Mouse (Mus musculus) liver, postnatal 0 days (tissue): ENCODE results near the gene Pigt. TPM values are rescaled to one million over a fixed set of nuclear protein-coding genes. Genes with fewer than 3 reads are reported as not detected.

ENCODE experiments used
- ATAC-seq: fragments of 200-750 bp; cut with Nextera tagmentation; 2 replicates; pipeline ENCODE4 v1.8.0; 2017; ENCODE audit warnings: mild to moderate bottlenecking, moderate library complexity
- DNase-seq: peaks from one replicate; pipeline ENCODE4 v3.0.0-alpha.2; 2016
- H3K27ac ChIP-seq: fragments of 300-500 bp; sonication (generic); 2 replicates; pipeline ENCODE4 v1.5.1; 2014; ENCODE audit warnings: antibody characterized with exemption, moderate library complexity, mild to moderate bottlenecking, low read depth
- H3K27me3 ChIP-seq: fragments of 300-500 bp; sonication (generic); 2 replicates; pipeline ENCODE4 v1.6.1; 2014; ENCODE audit warnings: low read length, control low read depth, mixed read lengths; ENCODE audit not compliant: insufficient read depth
- H3K36me3 ChIP-seq: fragments of 300-500 bp; sonication (generic); replicated peaks from 2 replicates; pipeline ENCODE4 v1.6.1; 2014; ENCODE audit warnings: mild to moderate bottlenecking, control low read depth, low read length, moderate library complexity, mixed read lengths; ENCODE audit not compliant: insufficient read depth
- H3K4me1 ChIP-seq: fragments of 300-500 bp; sonication (generic); 2 replicates; pipeline ENCODE4 v1.6.1; 2014; ENCODE audit warnings: antibody characterized with exemption, mild to moderate bottlenecking, control low read depth; ENCODE audit not compliant: insufficient read depth
- H3K4me2 ChIP-seq: fragments of 300-500 bp; sonication (generic); 2 replicates; pipeline ENCODE4 v1.6.1; 2014; ENCODE audit warnings: low read depth, mild to moderate bottlenecking, low read length, moderate library complexity, mixed read lengths
- H3K4me3 ChIP-seq: fragments of 300-500 bp; sonication (generic); 2 replicates; pipeline ENCODE4 v1.5.1; 2014; ENCODE audit warnings: low read depth, low read length
- H3K9ac ChIP-seq: fragments of 300-500 bp; sonication (generic); replicated peaks from 2 replicates; pipeline ENCODE4 v1.6.1; 2014; ENCODE audit warnings: mild to moderate bottlenecking, moderate library complexity
- H3K9me3 ChIP-seq: fragments of 300-500 bp; sonication (generic); 2 replicates; pipeline ENCODE4 v1.6.1; 2016; ENCODE audit warnings: mild to moderate bottlenecking, control low read depth, low read length, mixed read lengths
- CTCF ChIP-seq: sonication (generic); IDR thresholded peaks from 2 replicates; pipeline ENCODE4 v1.5.1; 2016; ENCODE audit warnings: antibody characterized with exemption, low read depth
- EP300 ChIP-seq: IDR thresholded peaks from 2 replicates; pipeline ENCODE4 v1.6.1; 2016; ENCODE audit warnings: antibody characterized with exemption, low read depth, mild to moderate bottlenecking
- WGBS: fragments of 180-500 bp; shearing (Covaris S2); extraction: QIAGEN DNeasy Blood & Tissue Kit; methylation state at CpG from one replicate; pipeline ENCODE4 v1.1.7; 2014; ENCODE audit not compliant: insufficient replicate concordance; 5-methylcytosine and 5-hydroxymethylcytosine counted together
- polyA plus RNA-seq: library from polyadenylated mRNA; unstranded; fragments of >200 nt; fragmentation: Nextera tagmentation; extraction: Ambion mirVana; gene quantifications from 2 replicates; pipeline ENCODE4 v1.2.1, GENCODE M21; 2015

Gene Pigt
- polyA plus RNA-seq, 1 experiment from 2014 or later, result 24.3 TPM

GRCm38 (mm10) chr2:164540652-164541427, 43.5 kb downstream of the Pigt start:
- 18% methylated on average over 8 of the region's 8 CpGs for WGBS

DNA sequence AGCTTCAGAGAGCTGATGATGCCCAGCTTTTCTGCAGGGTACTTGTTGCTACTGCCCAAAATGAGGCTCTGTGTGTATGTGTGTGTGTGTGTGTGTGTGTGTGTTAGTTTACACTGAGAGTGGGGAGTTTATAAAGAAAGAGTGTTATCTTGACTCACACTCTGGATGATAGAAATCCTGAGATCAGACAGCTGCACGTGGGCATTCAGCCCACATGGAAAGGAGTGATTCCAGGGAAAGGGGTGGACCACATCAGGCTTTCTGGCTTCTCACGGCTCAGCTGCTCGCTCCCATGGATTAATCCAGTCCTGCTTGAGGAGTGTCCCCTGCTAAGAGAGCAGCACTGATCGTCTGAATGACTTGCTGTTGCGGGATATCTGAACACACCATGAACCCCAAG, 44.8 kb downstream of the Pigt start:
- no peak for ATAC-seq
- Histone ChIP-seq H3K9ac (no peak overlapping the region), H3K27ac (no peak overlapping the region), H3K4me2 (no peak overlapping the region), H3K9me3 (no peaks in the 10 kb centered on the region), H3K36me3 (no peaks in the 10 kb centered on the region), H3K4me1 (no peaks in the 10 kb centered on the region), H3K27me3 (no peaks in the 10 kb centered on the region), H3K4me3 (no peak overlapping the region)
- TF ChIP-seq CTCF (no peak), EP300 (no peak)
- no peak for DNase-seq
- WGBS, result 74% methylated on average over 5 of the region's 5 CpGs

More at GRCm38 (mm10) chr2:164540652-164541427, 43.5 kb downstream of the Pigt start:
- Histone ChIP-seq H3K36me3 (no peaks in the 10 kb centered on the region), H3K4me3 (no peak overlapping the region), H3K9me3 (no peaks in the 10 kb centered on the region), H3K27me3 (no peaks in the 10 kb centered on the region), H3K27ac (no peak overlapping the region), H3K4me1 (no peaks in the 10 kb centered on the region), H3K4me2 (no peak overlapping the region), H3K9ac (no peak overlapping the region)
- no peak for ATAC-seq
- no peak for DNase-seq
- TF ChIP-seq EP300 (no peak), CTCF (no peak)

GRCm38 (mm10) chr2:164542598-164542997, 45.3 kb downstream of the Pigt start:
- DNase-seq (no peak), ATAC-seq (no peak)
- H3K4me3 ChIP-seq, result no peak overlapping the region
- no peaks in the 10 kb centered on the region for H3K27me3 ChIP-seq
- no peaks in the 10 kb centered on the region for H3K4me1 ChIP-seq
- H3K27ac ChIP-seq, result no peak overlapping the region
- TF ChIP-seq EP300 (no peak), CTCF (no peak)
- no peaks in the 10 kb centered on the region for H3K36me3 ChIP-seq
- H3K4me2 ChIP-seq, result no peak overlapping the region
- H3K9me3 ChIP-seq, result no peaks in the 10 kb centered on the region
- H3K9ac ChIP-seq, result no peak overlapping the region
- WGBS, result 76% methylated on average over 7 of the region's 7 CpGs

- no peak for ATAC-seq
- Histone ChIP-seq H3K4me3 (no peak overlapping the region), H3K27ac (no peak overlapping the region), H3K4me2 (no peak overlapping the region), H3K9ac (no peak overlapping the region), H3K9me3 (no peaks in the 10 kb centered on the region), H3K27me3 (no peaks in the 10 kb centered on the region), H3K4me1 (no peaks in the 10 kb centered on the region), H3K36me3 (no peaks in the 10 kb centered on the region)
- DNase-seq, result no peak
- no peak for TF ChIP-seq EP300
- no peak for TF ChIP-seq CTCF
- WGBS, result 63% methylated on average over 2 of the region's 2 CpGs
Observed at GRCm38 (mm10) chr2:164543745-164544144, 46.4 kb downstream of the Pigt start.

GRCm38 (mm10) chr2:164544454-164545097, 47.3 kb downstream of the Pigt start:
- Histone ChIP-seq H3K4me1 (no peaks in the 10 kb centered on the region), H3K9me3 (no peaks in the 10 kb centered on the region), H3K27me3 (no peaks in the 10 kb centered on the region), H3K4me2 (no peak overlapping the region), H3K27ac (no peak overlapping the region), H3K9ac (no peak overlapping the region), H3K36me3 (no peaks in the 10 kb centered on the region), H3K4me3 (no peak overlapping the region)
- WGBS, result 24% methylated on average over 5 of the region's 5 CpGs
- TF ChIP-seq CTCF (no peak), EP300 (no peak)
- DNase-seq (no peak), ATAC-seq (no peak)

GRCm38 (mm10) chr2:164549338-164549737, 52.0 kb downstream of the Pigt start:
- Histone ChIP-seq H3K27ac (no peak overlapping the region), H3K9me3 (no peaks in the 10 kb centered on the region), H3K36me3 (no peaks in the 10 kb centered on the region), H3K4me3 (no peak overlapping the region), H3K4me1 (no peaks in the 10 kb centered on the region), H3K9ac (no peak overlapping the region), H3K27me3 (no peaks in the 10 kb centered on the region), H3K4me2 (no peak overlapping the region)
- DNase-seq (no peak), ATAC-seq (no peak)
- WGBS, result 39% methylated on average over 4 of the region's 4 CpGs
- TF ChIP-seq CTCF (no peak), EP300 (no peak)
